8 mouse cellular contexts compared by ENCODE assay signal in genomic region chr19:7240291-7240690, GRCm38 (mm10). TPM values are rescaled to one million over a fixed set of nuclear protein-coding genes. Genes with fewer than 3 reads are reported as not detected.
DNase-seq lines count a peak whose midpoint lies in the region; ATAC-seq lines count a peak whose summit lies in the region.

No protein-coding gene starts in this region.

- no peaks in the 10 kb centered on the region for H3K27me3 ChIP-seq in intestine, embryonic 14.5 days (replicated peaks; ENCODE audit: control insufficient read depth, insufficient read depth, low read length)

- peak; percentile 26 for ATAC-seq in intestine, embryonic 14.5 days (replicated peaks; ENCODE audit: low FRiP score, low TSS enrichment, low read depth)

- peak overlapping the region; percentile 81; the same call in 1 of the 2 replicates for H3K27ac ChIP-seq in intestine, embryonic 14.5 days (ENCODE audit: low read depth)

- no peaks in the 10 kb centered on the region for H3K9me3 ChIP-seq in intestine, embryonic 14.5 days (ENCODE audit: control insufficient read depth, low read length)

- WGBS in intestine, embryonic 14.5 days, result 3% methylated on average over 13 of the region's 13 CpGs

- H3K9ac ChIP-seq in intestine, embryonic 14.5 days (ENCODE audit: low read length), result peak overlapping the region; percentile 77

- H3K4me2 ChIP-seq in intestine, embryonic 14.5 days (ENCODE audit: low read length), result peak overlapping the region; percentile 96

- DNase-seq in embryo, embryonic 10 days (ENCODE audit: low spot score), result peak; percentile 35
- DNase-seq in embryo, embryonic 9.5 days (ENCODE audit: extremely low spot score), result no peak
- peak; percentile 41 for DNase-seq in 416B (ENCODE audit: low read depth)
- peak; percentile 15 for DNase-seq in embryo, embryonic 11 days
- peak; percentile 68 for DNase-seq in intestine, embryonic 14.5 days (ENCODE audit: low spot score)
- peak; percentile 46 for DNase-seq in naive thymus-derived CD4-positive, alpha-beta T cell, adult 2 months (ENCODE audit: low read depth)
- DNase-seq in left cerebral cortex, adult 11 months (ENCODE audit: low spot score), result no peak
- no peak for DNase-seq in layer of hippocampus, postnatal 14 days (ENCODE audit: low spot score in 2 of 2)

- peaks cover 20% of the 10 kb centered on the region for H3K36me3 ChIP-seq in intestine, embryonic 14.5 days (ENCODE audit: control insufficient read depth, insufficient read depth, low read length)

- H3K4me3 ChIP-seq in intestine, embryonic 14.5 days (ENCODE audit: low read depth, low read length), result peak overlapping the region; percentile 74

- H3K4me1 ChIP-seq in intestine, embryonic 14.5 days (replicated peaks; ENCODE audit: control insufficient read depth, insufficient read depth, low read length), result peaks cover 11% of the 10 kb centered on the region

RNA-seq across cellular contexts. Expression of gene Naa40, which starts 0.7 kb away (rescaled TPM):
- polyA plus RNA-seq in intestine, embryonic 14.5 days (2014; fragmentation: Nextera tagmentation; extraction: Ambion mirVana), result 67.4 and 73.0 TPM in 2 replicates
- 10 to 100 TPM; 32.1 to 35.0 TPM for total RNA-seq in layer of hippocampus, postnatal 14 days (2021)

RNA-seq across cellular contexts. Expression of gene Cox8a, which starts 22.9 kb away (rescaled TPM):
- 1,241 and 1,347 TPM in 2 replicates for polyA plus RNA-seq in intestine, embryonic 14.5 days (2014; fragmentation: Nextera tagmentation; extraction: Ambion mirVana)
- total RNA-seq in layer of hippocampus, postnatal 14 days (2021), result 100 to 1,000 TPM; 973 to 982 TPM

RNA-seq across cellular contexts. Expression of gene Rcor2, which starts 26.8 kb away (rescaled TPM):
- 8.9 and 11.1 TPM in 2 replicates for polyA plus RNA-seq in intestine, embryonic 14.5 days (2014; fragmentation: Nextera tagmentation; extraction: Ambion mirVana)
- total RNA-seq in layer of hippocampus, postnatal 14 days (2021), result 10 to 100 TPM; 20.2 to 23.2 TPM

RNA-seq across cellular contexts. Expression of gene Otub1, which starts 34.2 kb away (rescaled TPM):
- polyA plus RNA-seq in intestine, embryonic 14.5 days (2014; fragmentation: Nextera tagmentation; extraction: Ambion mirVana), result 205 and 224 TPM in 2 replicates
- total RNA-seq in layer of hippocampus, postnatal 14 days (2021), result 100 to 1,000 TPM; 278 to 289 TPM

Comparison
In these comparisons a context has a peak if more than half of its experiments do, and no peak if none do; other contexts are left out.
1. DNase-seq: peak in embryo, embryonic 10 days (single experiment), 416B (single experiment), embryo, embryonic 11 days (single experiment), intestine, embryonic 14.5 days (single experiment) and naive thymus-derived CD4-positive, alpha-beta T cell, adult 2 months (single experiment); none in embryo, embryonic 9.5 days (single experiment), left cerebral cortex, adult 11 months (single experiment) and layer of hippocampus, postnatal 14 days (0 of 2).